Comparison of ENCODE assay signal across 12 mouse cellular contexts in genomic region chr14:12185040-12185439, GRCm38 (mm10).
A peak's percentile ranks its signal among the peaks of the same experiment; 100 is the strongest.
DNase-seq lines count a peak whose midpoint lies in the region; ATAC-seq and TF ChIP-seq lines count a peak whose summit lies in the region.
"Had no signal": no experiment of that assay in that cellular context is flagged by ENCODE, and none has a peak within 500 bp of the region (broad histone marks: within the 10 kb centered on the region; RNA-seq: fewer than 3 reads in every experiment).

No protein-coding gene starts in this region.

- TF ChIP-seq POLR2A in myocyte (IDR thresholded peaks at IDR 0.05; ENCODE audit: insufficient read length, low read depth): no peak

- H3K4me1 ChIP-seq in forebrain, embryonic 11.5 days (replicated peaks; ENCODE audit: control insufficient read depth, insufficient read depth, low read length): peaks cover 14% of the 10 kb centered on the region; the same call in 1 of the 2 replicates
- H3K4me1 ChIP-seq in hindbrain, embryonic 16.5 days (ENCODE audit: control insufficient read depth, insufficient read depth, low read depth, low read length): peaks cover 9% of the 10 kb centered on the region
- H3K4me1 ChIP-seq: liver, embryonic 12.5 days had no signal

- H3K79me2 ChIP-seq in myocyte (ENCODE audit: control insufficient read depth, insufficient read depth): no peaks in the 10 kb centered on the region

- WGBS in forebrain, embryonic 11.5 days: 74% methylated on average over 4 of the region's 4 CpGs
- 35% methylated on average over 4 of the region's 4 CpGs for WGBS in hindbrain, embryonic 16.5 days

- H3ac ChIP-seq in myocyte (ENCODE audit: control insufficient read depth, insufficient read length): no peak overlapping the region

- intact Hi-C loops in gastrocnemius, adult 2 months (cut with DNase I): no loop called here
- intact Hi-C loops in left cerebral cortex, postnatal 36 days (cut with DNase I): no loop called here

- no peaks in the 10 kb centered on the region for H3K36me3 ChIP-seq in forebrain, embryonic 11.5 days (ENCODE audit: control insufficient read depth, insufficient read depth, low read length)
- H3K36me3 ChIP-seq in hindbrain, embryonic 16.5 days (ENCODE audit: control insufficient read depth, insufficient read depth, low read length): no peaks in the 10 kb centered on the region
- no peaks in the 10 kb centered on the region for H3K36me3 ChIP-seq in myocyte (ENCODE audit: control insufficient read depth, insufficient read depth)
- H3K36me3 ChIP-seq: embryonic facial prominence, embryonic 12.5 days; heart, embryonic 13.5 days; liver, embryonic 12.5 days had no signal

- TF ChIP-seq CTCF in gastrocnemius, adult 2 months (IDR thresholded peaks at IDR 0.05): no peak

- H3K9ac ChIP-seq in forebrain, embryonic 11.5 days (ENCODE audit: low read length): no peak overlapping the region
- no peak overlapping the region for H3K9ac ChIP-seq in hindbrain, embryonic 16.5 days (ENCODE audit: low read depth, low read length)
- H3K9ac ChIP-seq: embryonic facial prominence, embryonic 12.5 days; heart, embryonic 13.5 days; liver, embryonic 12.5 days had no signal

- ATAC-seq in forebrain, embryonic 11.5 days (replicated peaks; ENCODE audit: low FRiP score): peak; percentile 28; the same call in 1 of the 2 replicates
- peak; percentile 50 for ATAC-seq in hindbrain, embryonic 16.5 days
- ATAC-seq: intestine, postnatal 0 days; liver, embryonic 12.5 days had no signal

- H3K27me3 ChIP-seq in forebrain, embryonic 11.5 days (ENCODE audit: control insufficient read depth, insufficient read depth, low read length): no peaks in the 10 kb centered on the region
- H3K27me3 ChIP-seq in hindbrain, embryonic 16.5 days (replicated peaks; ENCODE audit: control insufficient read depth, insufficient read depth, low read length): no peaks in the 10 kb centered on the region
- H3K27me3 ChIP-seq in myocyte (ENCODE audit: control insufficient read depth, insufficient read depth, insufficient read length): no peaks in the 10 kb centered on the region
- H3K27me3 ChIP-seq: embryonic facial prominence, embryonic 12.5 days; heart, embryonic 13.5 days; liver, embryonic 12.5 days had no signal

- H3K4me3 ChIP-seq in gastrocnemius, adult 2 months: no peak overlapping the region
- no peak overlapping the region for H3K4me3 ChIP-seq in forebrain, embryonic 11.5 days (ENCODE audit: low read depth, low read length)
- no peak overlapping the region for H3K4me3 ChIP-seq in hindbrain, embryonic 16.5 days (ENCODE audit: low read length)
- no peak overlapping the region for H3K4me3 ChIP-seq in myocyte
- H3K4me3 ChIP-seq: embryonic facial prominence, embryonic 12.5 days; heart, embryonic 13.5 days; liver, embryonic 12.5 days had no signal

- H3K4me2 ChIP-seq in forebrain, embryonic 11.5 days (ENCODE audit: low read depth, low read length, severe bottlenecking): no peak overlapping the region
- no peak overlapping the region for H3K4me2 ChIP-seq in hindbrain, embryonic 16.5 days (ENCODE audit: low read length)
- peak overlapping the region; percentile 16 for H3K4me2 ChIP-seq in myocyte (ENCODE audit: low read depth)
- H3K4me2 ChIP-seq: embryonic facial prominence, embryonic 12.5 days; heart, embryonic 13.5 days; liver, embryonic 12.5 days had no signal

- H3K9me3 ChIP-seq in forebrain, embryonic 11.5 days (ENCODE audit: control insufficient read depth, low read length): no peaks in the 10 kb centered on the region
- no peaks in the 10 kb centered on the region for H3K9me3 ChIP-seq in hindbrain, embryonic 16.5 days (ENCODE audit: control insufficient read depth, low read length)
- H3K9me3 ChIP-seq: embryonic facial prominence, embryonic 12.5 days; heart, embryonic 13.5 days; liver, embryonic 12.5 days had no signal

- DNase-seq in gastrocnemius, adult 2 months: peak; percentile 25
- DNase-seq in gastrocnemius, postnatal 4 days (ENCODE audit: low spot score in 2 of 2): no peak
- DNase-seq in forebrain, embryonic 11.5 days (ENCODE audit: low spot score): no peak
- no peak for DNase-seq in kidney, adult 18-20 months
- no peak for DNase-seq in cerebellum, adult 9-10 months
- no peak for DNase-seq in left cerebral cortex, postnatal 36 days (ENCODE audit: low spot score in 2 of 2)

- no peak overlapping the region for H3K27ac ChIP-seq in gastrocnemius, adult 2 months
- no peak overlapping the region for H3K27ac ChIP-seq in forebrain, embryonic 11.5 days (ENCODE audit: low read depth, low read length)
- no peak overlapping the region for H3K27ac ChIP-seq in hindbrain, embryonic 16.5 days (ENCODE audit: low read depth, low read length)
- H3K27ac ChIP-seq: embryonic facial prominence, embryonic 12.5 days; heart, embryonic 13.5 days; liver, embryonic 12.5 days had no signal

TF ChIP-seq in myocyte, 11 proteins besides CTCF, POLR2A, EP300 and RAD21:
- TF ChIP-seq MYOG (IDR thresholded peaks at IDR 0.05; ENCODE audit: control insufficient read depth in 1 of 3, insufficient read depth in 1 of 3, insufficient read length in 2 of 3, low read depth in 2 of 3): peak; percentile 48 to 87 (median 81)
- TF ChIP-seq MYOD1 (IDR thresholded peaks at IDR 0.05; ENCODE audit: control insufficient read depth in 1 of 3, insufficient read length in 2 of 3, low read depth in 2 of 3): peak; percentile 29 to 83 (median 70)
- peak; percentile 60 for TF ChIP-seq USF1 (IDR thresholded peaks at IDR 0.05; ENCODE audit: low read depth)
- no peak for TF ChIP-seq REST (IDR thresholded peaks at IDR 0.05; ENCODE audit: insufficient read depth, insufficient read length)
- peak; percentile 16 for TF ChIP-seq TCF12 (IDR thresholded peaks at IDR 0.05; ENCODE audit: insufficient read depth, poor library complexity, severe bottlenecking)
- TF ChIP-seq MAX (IDR thresholded peaks at IDR 0.05; ENCODE audit: low read depth): peak; percentile 54
- TF ChIP-seq TCF3 (IDR thresholded peaks at IDR 0.05; ENCODE audit: insufficient read length, low read depth): peak; percentile 17
- TF ChIP-seq E2F4 (IDR thresholded peaks at IDR 0.05; ENCODE audit: insufficient read depth): no peak
